Mouse (Mus musculus) 3T3-L1 (cell line): Measurements from ENCODE around the gene Ccdc30.

ENCODE experiments used
- DNase-seq: peaks from one replicate; pipeline ENCODE4 v3.0.0-alpha.2; 2015; ENCODE audit warnings: low read depth, low spot score

Gene Ccdc30

DNA sequence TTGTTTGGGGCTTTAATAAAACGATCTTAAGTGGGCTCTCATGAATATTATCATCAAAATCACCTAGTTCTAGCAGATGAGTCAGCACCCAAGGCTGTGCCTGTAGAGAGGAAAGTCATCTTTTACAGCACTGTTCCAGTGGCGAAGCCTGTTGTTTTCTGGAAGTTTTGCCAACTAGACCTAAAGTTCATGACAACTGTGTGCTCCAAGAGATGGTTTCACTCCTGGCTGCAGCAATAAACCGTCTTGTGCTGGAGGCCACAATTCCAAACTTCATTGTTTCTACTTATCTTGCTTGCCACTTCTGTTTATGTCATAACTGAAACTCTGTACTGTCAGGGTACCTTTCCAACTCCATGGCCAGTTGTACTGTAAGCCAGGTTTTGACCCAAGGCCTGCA is 1.9 kb upstream of the Ccdc30 start:
- DNase-seq: peak; percentile 64

DNA sequence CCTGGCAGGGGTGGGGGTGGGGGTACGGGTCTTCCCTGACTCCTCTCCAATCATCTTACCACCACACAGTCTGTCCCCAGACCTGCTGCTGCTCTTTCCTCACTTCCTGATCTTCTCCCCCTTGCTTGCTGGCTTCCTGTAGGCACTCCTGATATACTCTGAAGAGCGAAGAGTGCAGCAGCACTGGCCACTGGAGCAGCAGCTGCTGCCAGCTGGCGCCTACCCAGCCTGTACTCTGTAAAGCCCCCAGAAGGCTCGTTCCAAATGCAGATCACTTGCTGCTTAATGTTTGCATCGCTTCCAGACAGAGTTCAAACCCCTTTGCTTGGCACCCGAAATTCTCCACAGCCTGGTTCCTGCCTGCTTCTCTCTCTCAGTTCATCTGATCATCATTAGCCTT is 2.5 kb downstream of the Ccdc30 start:
- DNase-seq: no peak

DNA sequence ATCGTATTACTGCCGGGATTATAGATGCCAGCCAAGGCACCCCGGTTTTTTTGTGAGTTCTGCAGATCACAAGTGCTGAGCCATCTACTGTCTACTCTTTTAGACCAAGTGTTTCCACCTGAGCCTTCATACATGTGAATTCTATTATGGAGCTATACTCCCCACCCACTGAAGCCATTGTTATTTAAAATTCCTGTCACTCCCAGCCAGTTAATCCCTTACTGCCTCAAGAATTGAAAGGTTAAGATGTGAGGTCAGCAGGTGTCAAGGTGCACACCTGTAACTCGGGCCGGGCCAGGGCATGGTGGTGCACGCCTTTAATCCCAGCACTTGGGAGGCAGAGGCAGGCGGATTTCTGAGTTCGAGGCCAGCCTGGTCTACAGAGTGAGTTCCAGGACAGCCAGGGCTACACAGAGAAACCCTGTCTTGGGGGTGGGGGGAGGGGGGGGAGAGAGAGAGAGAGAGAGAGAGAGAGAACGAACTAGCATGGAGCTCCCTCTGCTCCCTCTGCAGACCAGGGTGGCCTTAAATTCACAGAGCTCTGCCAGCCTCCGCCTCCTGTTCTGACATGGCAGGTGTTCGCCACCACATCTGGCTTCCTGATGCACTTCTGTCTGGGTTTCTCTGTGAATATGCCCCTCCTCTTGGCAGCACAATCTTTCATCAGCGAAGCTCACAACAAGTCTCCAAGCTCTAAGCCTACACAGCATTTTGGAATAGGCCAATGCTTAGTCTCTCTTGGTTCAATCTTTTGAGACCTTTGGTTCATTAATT is 3.3 kb downstream of the Ccdc30 start:
- no peak for DNase-seq

DNA sequence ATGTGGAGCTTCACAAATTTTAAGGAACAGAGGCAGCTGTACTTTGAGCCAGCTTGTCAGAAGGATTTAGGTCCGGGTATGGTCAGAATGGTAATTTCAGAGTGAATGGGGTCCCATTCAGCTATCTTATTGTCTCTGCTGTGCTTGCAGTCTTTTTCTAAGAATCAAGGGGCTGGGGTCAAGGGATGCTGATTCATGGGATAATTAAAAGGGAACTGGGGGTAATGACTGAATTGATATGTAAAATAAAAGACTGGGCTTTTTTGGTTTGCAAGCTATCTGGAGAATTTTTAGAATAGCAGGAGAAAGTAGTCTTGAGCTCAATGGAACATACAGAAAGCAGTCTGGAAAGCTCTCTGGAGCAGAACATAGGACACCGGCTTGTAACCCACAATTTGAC is 11.9 kb downstream of the Ccdc30 start:
- DNase-seq: no peak

DNA sequence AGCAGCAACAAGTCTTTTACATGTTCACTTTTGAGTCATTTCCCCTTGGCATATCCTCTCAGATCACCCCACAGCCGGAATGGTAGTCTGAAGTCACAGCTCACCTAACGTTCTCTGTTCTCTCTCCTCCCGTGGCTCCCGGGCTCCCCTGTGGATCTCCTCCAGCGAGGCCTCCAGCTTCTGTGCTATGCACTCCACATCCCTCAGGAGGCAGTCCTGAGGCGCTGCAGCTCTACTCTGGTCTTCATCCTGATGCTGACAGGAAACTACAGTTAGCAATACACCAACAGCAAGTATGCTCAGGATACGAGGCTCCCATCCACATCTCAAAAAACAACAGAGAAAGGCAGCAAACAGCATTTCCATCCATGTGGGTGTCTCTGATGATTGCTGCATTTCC is 14.4 kb downstream of the Ccdc30 start:
- DNase-seq: no peak

DNA sequence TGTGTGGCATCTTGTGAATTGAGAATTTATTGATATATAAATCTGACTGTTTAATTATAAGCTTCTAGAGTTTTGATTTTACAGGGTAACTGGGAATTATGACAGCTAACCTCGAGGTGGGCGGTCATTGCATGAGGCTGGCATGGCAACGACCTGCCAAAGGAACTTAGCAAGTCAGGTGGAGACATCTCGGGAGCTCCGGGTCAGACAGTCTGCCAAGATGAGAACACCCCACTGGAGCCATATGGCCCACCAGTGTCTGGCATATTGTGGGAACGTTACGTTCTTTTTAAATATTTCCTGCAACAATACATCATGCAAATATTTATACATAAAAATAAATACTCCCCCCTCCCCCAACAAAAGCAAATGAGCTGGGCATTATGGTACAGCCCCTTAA is 16.6 kb downstream of the Ccdc30 start:
- no peak for DNase-seq

DNA sequence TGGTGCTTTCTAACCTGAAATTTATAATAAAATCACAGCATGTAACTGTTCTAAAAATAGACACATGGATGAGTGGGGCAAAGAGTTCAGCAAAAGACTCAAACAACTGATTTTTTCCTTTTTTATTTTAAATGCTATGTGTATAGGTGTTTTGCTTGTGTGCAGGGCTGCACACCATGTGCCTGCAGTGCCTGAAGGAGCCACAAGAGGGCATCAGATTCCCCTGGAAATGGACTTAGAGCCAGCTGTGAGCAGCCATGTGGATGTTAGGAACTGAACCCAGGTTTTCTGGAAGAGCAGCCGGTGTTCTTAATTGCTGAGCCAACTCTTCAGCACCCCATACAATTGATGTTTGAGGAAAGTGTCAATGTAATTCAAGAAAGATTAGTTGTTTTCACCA is 25.0 kb downstream of the Ccdc30 start:
- DNase-seq: peak; percentile 49

DNA sequence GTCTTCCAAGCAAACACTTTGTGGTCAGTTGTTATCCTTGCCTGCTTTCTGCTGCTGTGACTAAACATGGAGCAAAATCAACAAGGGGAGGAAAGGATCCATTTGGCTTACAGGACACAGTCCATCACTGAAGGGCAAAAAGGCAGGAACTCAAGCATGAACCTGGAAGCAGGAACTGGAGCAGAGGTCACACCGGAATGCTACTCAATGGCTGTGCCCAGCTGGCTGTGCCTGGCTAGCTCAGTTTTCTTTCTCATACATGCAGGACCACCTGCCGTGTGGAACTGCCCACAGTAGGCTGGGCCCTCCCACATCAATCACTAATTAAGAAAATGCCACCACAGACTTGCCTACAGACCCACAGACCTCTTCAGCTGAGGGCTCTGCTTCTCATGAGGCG is 26.1 kb downstream of the Ccdc30 start:
- DNase-seq: no peak

DNA sequence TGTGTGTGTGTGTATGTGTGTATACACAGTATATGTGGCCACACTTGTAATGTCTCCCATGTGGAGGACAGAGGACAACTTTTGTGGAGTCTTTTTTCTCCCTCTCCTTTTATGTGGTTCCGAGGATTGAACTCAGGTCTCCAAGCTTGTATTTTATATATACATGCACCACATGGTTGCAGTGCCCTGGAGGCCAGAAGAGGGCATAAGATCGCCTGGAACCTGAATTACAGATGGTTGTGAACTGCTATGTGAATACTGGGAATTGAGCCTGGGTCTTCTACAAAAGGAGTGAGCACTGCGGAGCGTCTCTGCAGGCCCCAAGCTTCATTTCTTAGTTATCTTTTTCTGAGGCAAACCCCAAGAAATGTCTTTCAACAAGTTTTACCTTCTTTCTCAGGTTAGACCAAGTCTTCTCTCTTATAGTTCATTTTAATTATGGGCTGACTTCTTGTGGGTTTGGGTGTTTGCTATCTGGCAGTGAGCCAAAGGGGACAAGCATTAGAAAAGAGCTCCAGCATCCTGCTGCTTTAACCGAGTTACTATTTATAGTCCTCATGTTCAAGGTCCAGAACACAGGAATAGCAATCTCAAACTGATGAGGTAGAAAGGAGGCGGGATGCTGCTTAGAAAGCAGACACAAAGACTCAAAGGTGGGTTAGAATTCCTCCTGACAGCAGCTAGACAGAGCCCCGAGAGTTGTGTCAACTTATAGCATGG is 33.7 kb downstream of the Ccdc30 start:
- DNase-seq: peak; percentile 8

DNA sequence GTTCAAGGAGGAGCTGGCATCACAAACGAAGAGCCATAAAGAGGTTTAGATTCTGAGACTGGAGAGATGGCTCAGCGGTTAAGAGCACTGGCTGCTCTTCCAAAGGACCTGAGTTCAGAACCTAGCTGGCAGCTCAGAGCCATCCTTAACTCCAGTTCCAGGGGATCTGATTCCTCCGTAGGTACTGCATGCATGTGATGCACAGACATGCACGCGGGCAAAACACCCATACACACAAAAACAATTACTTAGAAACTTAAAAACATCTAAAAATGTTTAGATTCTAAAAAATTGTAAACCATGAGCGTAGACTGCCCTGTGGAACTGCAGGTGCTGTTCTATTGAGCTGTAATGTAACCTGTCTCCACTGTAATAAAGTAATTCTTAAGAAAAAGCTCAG is 45.9 kb downstream of the Ccdc30 start:
- no peak for DNase-seq

DNA sequence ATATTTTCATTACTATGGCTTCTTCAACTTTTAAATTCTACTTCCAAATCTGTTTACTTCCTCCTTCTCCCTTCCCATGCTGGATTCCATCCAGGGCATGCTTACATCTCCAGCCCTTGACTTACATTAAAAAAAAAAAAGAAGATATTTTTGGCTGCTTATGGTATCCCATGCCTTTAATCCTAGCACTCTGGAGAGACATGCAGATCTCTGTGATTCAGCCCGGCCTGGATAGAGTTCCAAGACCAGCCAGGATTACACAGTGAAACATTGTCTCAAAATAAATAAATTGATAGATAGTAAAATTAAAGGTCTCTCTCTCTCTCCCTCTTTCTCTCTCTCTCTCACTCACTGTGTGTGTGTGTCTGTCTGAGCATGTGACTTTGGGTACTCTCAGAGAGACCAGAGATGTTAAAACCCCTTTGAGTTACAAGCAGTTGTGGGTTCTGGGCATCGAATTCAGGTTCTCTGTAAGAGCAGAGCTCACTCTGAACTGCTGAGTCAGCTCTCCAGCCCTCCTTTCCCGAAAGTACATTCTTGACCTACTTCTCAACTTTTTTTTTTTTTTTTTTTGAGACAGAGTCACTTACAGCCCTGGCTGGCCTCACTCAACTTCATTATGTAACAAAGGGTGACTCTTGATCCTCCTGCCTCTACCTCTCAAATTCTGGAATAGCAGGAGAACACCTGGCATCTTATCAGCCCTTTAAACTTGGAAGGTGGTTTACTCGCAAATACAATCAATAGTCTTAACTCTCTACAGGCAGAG is 48.4 kb downstream of the Ccdc30 start:
- DNase-seq: peak; percentile 34

DNA sequence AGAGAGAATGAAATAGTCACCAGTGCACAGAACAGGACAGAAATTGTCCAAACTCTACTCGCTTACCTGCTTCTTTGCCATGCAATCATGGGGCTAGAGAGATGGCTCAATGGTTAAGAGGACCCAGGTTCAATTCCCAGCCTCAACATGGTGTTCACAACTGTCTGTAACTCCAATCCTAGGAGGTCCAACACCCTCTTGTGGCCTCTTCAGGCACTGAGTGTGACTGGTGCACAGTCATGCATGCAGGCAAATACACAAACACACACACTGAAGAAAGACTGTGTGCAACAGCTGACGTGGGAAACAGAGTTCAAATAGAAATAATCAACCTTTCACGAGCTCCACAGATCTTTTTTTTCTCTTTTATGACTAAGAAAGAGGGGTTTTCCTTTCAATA is 53.1 kb downstream of the Ccdc30 start:
- no peak for DNase-seq

DNA sequence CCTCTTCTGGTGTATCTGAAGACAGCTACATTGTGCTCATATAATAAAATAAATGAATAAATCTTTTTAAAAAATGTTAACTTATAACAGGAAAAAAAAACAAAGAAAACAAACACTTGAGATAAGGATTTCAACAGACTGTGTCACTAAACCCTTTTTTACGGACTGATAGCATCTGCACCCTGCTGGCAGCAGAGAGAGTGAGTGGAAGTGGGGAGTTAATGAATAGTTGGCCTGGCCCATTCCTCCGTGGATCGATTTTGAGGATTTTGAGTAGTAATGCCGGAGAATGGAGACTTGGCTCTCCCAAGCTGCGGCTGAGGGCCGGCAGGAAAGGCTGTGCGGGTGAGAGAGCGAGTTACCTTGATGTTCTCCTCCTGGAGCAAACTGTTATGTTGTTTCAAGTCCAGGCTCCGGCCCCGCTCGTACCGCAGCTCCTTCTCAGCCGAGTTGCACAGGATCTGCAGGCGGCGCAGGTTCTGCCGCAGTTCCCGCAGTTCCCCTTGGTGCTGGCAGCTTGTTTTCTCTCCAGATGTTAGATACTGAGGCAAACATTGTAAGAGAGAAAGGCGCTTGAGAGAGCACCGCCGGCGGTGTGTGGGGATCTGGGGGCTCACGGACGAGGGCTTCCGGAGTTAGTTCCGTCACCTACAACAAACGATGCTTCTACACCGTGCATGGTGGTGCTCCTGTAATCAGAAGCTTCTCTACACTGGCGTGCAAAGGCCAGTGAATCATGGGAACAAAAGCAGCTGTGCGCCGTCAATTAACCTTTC is 55.9 kb downstream of the Ccdc30 start:
- DNase-seq: no peak

DNA sequence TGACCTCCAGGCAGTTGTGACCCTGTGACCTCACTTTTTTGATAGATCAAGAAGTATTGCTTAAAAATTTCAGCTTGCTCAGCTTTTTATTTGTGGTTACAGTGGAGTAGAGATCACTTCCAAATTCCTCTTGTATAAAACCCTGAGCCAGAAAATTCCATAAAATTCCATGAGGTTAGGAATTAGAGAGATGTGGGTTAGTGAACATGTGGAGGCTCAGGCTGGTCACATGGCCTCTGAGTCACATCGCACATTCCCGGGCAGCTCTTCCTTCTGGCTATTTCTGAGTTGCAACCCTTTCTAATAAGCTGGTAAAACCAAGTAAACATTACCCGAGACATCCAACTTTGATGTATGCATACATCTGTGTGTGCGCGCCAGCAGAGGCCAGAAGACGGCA is 69.8 kb downstream of the Ccdc30 start:
- DNase-seq: peak; percentile 70

DNA sequence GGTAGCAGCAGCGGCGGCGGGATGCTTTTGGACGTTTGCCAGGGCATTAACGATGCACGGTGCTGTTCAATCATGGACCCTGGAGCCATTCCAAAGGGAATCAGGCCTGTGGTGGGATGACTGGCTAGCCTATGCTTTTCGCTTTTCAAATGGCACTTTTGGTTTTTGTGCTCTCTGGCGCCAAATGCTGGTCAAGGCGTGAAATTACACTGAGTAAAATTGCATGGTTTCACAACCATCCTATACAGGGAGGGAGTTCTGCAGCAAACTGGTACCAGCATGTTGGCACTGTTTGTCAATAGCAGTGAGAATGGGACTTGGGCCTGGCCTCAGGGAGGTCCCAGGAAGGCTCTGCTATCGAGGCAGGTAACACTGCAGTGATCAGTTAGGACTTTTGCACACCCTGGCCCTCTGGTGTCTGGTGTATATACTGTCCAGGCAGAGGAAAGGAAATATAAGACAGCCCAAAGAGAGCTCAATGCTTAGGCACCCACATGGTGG is 76.4 kb downstream of the Ccdc30 start:
- peak; percentile 48 for DNase-seq

DNA sequence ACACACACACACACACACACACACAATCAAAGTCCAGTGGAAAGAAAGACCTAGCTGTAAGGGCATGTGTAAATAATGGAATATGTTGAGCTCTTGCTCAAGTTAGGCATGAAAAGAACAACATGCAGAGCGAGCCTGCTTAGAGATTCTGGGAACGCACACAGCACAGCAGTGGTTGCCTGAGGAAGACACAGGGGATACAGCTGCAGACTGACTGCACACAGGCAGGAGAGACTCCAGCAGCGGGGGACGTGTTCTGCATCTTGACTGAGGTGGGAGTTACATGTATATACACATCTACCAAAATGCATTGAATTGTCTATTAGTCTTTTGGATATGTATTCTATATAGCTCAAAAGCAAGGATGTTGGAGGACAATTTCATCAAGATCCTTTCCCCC is 76.9 kb downstream of the Ccdc30 start:
- no peak for DNase-seq

DNA sequence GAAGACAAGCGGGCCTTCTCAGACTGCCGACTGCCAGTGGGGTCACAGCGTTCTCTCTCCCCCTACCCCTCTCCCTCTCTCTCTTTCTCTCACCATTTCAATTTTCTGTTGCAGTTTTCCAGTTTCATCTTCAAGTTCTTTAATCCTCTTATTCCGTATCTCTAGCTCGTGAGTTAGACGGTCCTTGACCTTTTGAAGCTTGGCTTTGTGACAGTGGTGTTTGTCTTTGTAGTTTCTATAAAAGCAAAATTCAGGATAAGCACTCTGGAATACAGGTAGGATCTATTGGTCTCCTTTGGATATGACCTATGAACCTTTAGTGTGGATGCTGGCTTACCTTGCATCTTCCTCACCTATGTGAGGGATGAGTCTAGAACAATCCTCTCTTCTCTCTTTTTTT is 81.8 kb downstream of the Ccdc30 start:
- DNase-seq: no peak

DNA sequence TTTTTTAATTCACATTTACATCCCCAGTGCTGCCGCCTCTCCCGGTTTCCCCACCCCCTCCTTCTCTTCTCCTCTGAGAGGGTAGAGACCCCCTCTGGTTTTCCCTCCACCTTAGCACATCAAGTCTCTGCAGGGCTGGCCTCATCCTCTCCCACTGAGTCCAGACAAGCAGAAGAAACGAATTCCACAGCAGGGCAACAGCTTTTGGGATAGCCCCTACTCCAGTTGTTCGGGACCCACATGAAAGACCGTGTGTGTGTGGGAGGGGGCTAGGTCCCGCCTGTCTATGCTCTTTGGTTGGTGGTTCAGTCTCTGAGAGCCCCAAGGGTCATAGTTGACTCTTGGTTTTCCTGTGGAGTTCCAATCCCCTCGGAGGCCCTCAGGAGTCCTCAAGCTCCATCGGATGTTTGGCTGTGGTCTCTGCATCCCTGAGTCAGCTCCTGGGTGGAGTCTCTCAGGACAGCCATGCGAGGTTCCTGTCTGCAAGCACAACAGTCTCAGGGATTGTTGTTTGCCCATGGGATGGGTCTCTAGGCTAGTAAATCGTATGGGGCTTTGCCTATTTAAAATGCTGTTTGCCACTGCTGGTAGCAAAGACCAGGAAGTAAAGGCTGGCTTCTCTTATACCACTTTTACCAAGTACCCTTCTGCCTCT is 94.3 kb downstream of the Ccdc30 start:
- peak; percentile 68 for DNase-seq

DNA sequence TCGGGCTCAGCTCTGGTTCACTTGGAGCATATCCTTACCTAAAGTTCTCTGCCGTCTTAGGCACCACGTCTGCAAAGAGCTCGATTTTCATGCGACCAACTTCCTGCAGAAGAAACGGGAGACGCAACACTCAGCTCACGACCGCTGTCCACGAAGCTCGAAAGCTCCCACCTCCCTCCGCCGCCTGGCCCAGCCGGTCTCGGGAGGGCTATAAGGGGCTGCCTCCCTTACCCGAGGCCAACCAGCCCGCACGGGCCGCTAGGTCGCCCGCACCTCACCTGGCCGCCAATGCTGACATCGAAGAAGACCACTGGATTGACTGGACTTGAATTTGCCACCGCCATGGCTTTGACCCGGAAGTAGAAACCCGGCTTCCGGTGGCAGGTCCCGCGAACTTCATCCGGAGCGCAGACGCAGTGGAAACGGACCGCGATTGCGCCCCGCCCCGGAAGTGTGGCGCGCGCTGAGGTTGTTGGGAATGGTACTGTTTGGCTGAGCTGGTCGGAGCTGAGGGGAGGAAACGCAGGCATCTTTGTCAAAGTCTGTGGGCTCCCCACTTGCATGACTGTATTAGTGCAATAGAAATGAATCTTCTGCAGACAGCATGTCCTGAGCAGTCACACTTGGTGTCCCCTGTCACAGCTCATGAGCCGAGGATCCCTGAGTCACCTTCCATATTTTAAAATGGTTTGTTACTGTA is 95.0 kb downstream of the Ccdc30 start, which contains the start of gene Ppih:
TSS of gene Ppih (minus strand) at position 416 of the 700 bp plus-strand sequence.
- peak; percentile 94 for DNase-seq

DNA sequence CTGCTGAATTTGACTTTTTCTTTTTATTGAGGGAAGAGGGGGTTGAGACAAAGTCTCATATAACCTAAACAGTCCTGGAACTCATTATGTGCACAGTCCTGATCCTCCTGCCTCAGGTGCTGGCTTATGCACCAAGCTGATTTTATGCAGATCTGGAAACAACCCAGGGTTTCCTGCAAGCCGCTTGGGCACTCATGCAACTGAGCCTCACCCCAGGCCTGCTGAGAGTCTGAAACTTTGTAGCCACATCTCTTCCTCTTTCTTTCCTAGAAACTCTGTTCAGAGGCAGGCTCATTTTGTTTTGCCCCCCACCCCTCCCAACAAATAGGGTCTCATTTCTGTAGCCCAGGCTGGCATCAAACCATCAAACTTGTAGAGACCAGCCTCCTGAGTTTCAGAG is 101.6 kb downstream of the Ccdc30 start:
- no peak for DNase-seq
